Mouse (Mus musculus) CD4-positive, CD25-positive, alpha-beta regulatory T cell, adult 2 months (primary cell): ENCODE data around the gene Slc1a3.
"Not testable (repeated sequence)": the region's sequence is repeated elsewhere in the genome, so short reads cannot be mapped to it uniquely, and the experiment has no call there.

Experiments used
- DNase-seq: peaks from one replicate; pipeline ENCODE4 v3.0.0-alpha.2; 2012; ENCODE audit warnings: low read depth, low spot score

The Slc1a3 gene

GRCm38 (mm10) chr15:8706613-8707012 is 4.0 kb downstream of the Slc1a3 start:
- no peak for DNase-seq

- DNase-seq = no peak
These were observed 4.4 kb downstream of the Slc1a3 start for GRCm38 (mm10) chr15:8706178-8706577.

- DNase-seq = not testable (repeated sequence)
These were observed 5.0 kb downstream of the Slc1a3 start for GRCm38 (mm10) chr15:8705560-8705959.

GRCm38 (mm10) chr15:8697976-8698375 is 12.6 kb downstream of the Slc1a3 start:
- no peak for DNase-seq

- DNase-seq = no peak
These were observed 13.1 kb downstream of the Slc1a3 start for GRCm38 (mm10) chr15:8697500-8697899.

- DNase-seq = not testable (repeated sequence)
These were observed 20.4 kb downstream of the Slc1a3 start for GRCm38 (mm10) chr15:8690141-8690540.

GRCm38 (mm10) chr15:8686846-8687245 is 23.7 kb downstream of the Slc1a3 start:
- no peak for DNase-seq

GRCm38 (mm10) chr15:8685506-8685905 is 25.1 kb downstream of the Slc1a3 start:
- DNase-seq = no peak

GRCm38 (mm10) chr15:8684263-8684662 is 26.3 kb downstream of the Slc1a3 start:
- DNase-seq = no peak

GRCm38 (mm10) chr15:8682871-8683270 is 27.7 kb downstream of the Slc1a3 start:
- DNase-seq = no peak

GRCm38 (mm10) chr15:8682421-8682820 is 28.1 kb downstream of the Slc1a3 start:
- DNase-seq = no peak

GRCm38 (mm10) chr15:8681971-8682370 is 28.6 kb downstream of the Slc1a3 start:
- DNase-seq = no peak

GRCm38 (mm10) chr15:8681009-8681408 is 29.6 kb downstream of the Slc1a3 start:
- no peak for DNase-seq

- no peak for DNase-seq
These were observed 33.6 kb downstream of the Slc1a3 start for GRCm38 (mm10) chr15:8676959-8677358.

GRCm38 (mm10) chr15:8676211-8676691 is 34.3 kb downstream of the Slc1a3 start:
- DNase-seq = no peak

GRCm38 (mm10) chr15:8675616-8676015 is 34.9 kb downstream of the Slc1a3 start:
- no peak for DNase-seq

GRCm38 (mm10) chr15:8672532-8672931 is 38.0 kb downstream of the Slc1a3 start:
- DNase-seq = no peak

GRCm38 (mm10) chr15:8667849-8668522 is 42.6 kb downstream of the Slc1a3 start:
- DNase-seq = no peak

GRCm38 (mm10) chr15:8665675-8666350 is 44.8 kb downstream of the Slc1a3 start:
- no peak for DNase-seq

- no peak for DNase-seq
These were observed 47.0 kb downstream of the Slc1a3 start for GRCm38 (mm10) chr15:8663348-8664099.

- DNase-seq = no peak
These were observed 48.7 kb downstream of the Slc1a3 start for GRCm38 (mm10) chr15:8661856-8662255.

GRCm38 (mm10) chr15:8659977-8660376 is 50.6 kb downstream of the Slc1a3 start:
- no peak for DNase-seq
